Mouse (Mus musculus) thymus, postnatal 14 days (tissue): ENCODE results near the gene Hps4.
A peak's percentile ranks its signal among the peaks of the same experiment; 100 is the strongest.

Source experiments
- DNase-seq: peaks from one replicate; pipeline ENCODE4 v3.0.0; 2021

The Hps4 gene

GRCm38 (mm10) chr5:112367929-112368328 is 25.0 kb downstream of the Hps4 start:
- DNase-seq: no peak

GRCm38 (mm10) chr5:112368666-112369065 is 25.8 kb downstream of the Hps4 start:
- peak; percentile 26 for DNase-seq

GRCm38 (mm10) chr5:112369326-112369725 is 26.4 kb downstream of the Hps4 start:
- peak; percentile 32 for DNase-seq

- DNase-seq: no peak
Observed at GRCm38 (mm10) chr5:112370236-112370813, 27.4 kb downstream of the Hps4 start.

GRCm38 (mm10) chr5:112371933-112372332 is 29.1 kb downstream of the Hps4 start:
- no peak for DNase-seq

GRCm38 (mm10) chr5:112376111-112376510 is 33.2 kb downstream of the Hps4 start:
- no peak for DNase-seq

GRCm38 (mm10) chr5:112377380-112377779 is 34.5 kb downstream of the Hps4 start:
- DNase-seq: no peak

GRCm38 (mm10) chr5:112378716-112379115 is 35.8 kb downstream of the Hps4 start:
- DNase-seq: no peak

GRCm38 (mm10) chr5:112381154-112381553 is 38.3 kb downstream of the Hps4 start:
- no peak for DNase-seq

GRCm38 (mm10) chr5:112382042-112382441 is 39.2 kb downstream of the Hps4 start:
- no peak for DNase-seq

- no peak for DNase-seq
Observed at GRCm38 (mm10) chr5:112382641-112383330, 39.9 kb downstream of the Hps4 start.

- no peak for DNase-seq
Observed at GRCm38 (mm10) chr5:112384805-112385472, 42.1 kb downstream of the Hps4 start.

GRCm38 (mm10) chr5:112385973-112386372 is 43.1 kb downstream of the Hps4 start:
- DNase-seq: no peak

GRCm38 (mm10) chr5:112389352-112389751 is 46.5 kb downstream of the Hps4 start:
- DNase-seq: no peak

- DNase-seq: no peak
Observed at GRCm38 (mm10) chr5:112391002-112391401, 48.1 kb downstream of the Hps4 start.

GRCm38 (mm10) chr5:112391676-112392323 is 48.9 kb downstream of the Hps4 start:
- no peak for DNase-seq

GRCm38 (mm10) chr5:112393741-112394414 is 51.0 kb downstream of the Hps4 start:
- no peak for DNase-seq

GRCm38 (mm10) chr5:112394415-112394763 is 51.5 kb downstream of the Hps4 start:
- no peak for DNase-seq

GRCm38 (mm10) chr5:112394779-112395443 is 52.0 kb downstream of the Hps4 start, which contains the start of gene Asphd2:
Gene Asphd2, minus strand, starts transcription at chr5:112394866.
- no peak for DNase-seq

GRCm38 (mm10) chr5:112396066-112396465 is 53.2 kb downstream of the Hps4 start:
- DNase-seq: no peak

- no peak for DNase-seq
Observed at GRCm38 (mm10) chr5:112399284-112399683, 56.4 kb downstream of the Hps4 start.

- no peak for DNase-seq
Observed at GRCm38 (mm10) chr5:112402437-112402836, 59.6 kb downstream of the Hps4 start.

GRCm38 (mm10) chr5:112406017-112406416 is 63.1 kb downstream of the Hps4 start:
- DNase-seq: no peak
